Mouse (Mus musculus): Measurements from ENCODE around the gene Calcrl. TPM values are rescaled to one million over a fixed set of nuclear protein-coding genes. Genes with fewer than 3 reads are reported as not detected.

Calcrl gene
- polyA plus RNA-seq, 1 experiment from 2014 or later: 55.3 TPM

Other genes with a start within 250 kb of the Calcrl start
- 87.0 and 90.8 TPM in 2 replicates for gene Tfpi, start 51.4 kb upstream of the Calcrl start, polyA plus RNA-seq (2014; fragmentation: Nextera tagmentation; extraction: Ambion mirVana)
- 65.2 and 68.5 TPM in 2 replicates for gene Ctnnd1, start 225.4 kb upstream of the Calcrl start, polyA plus RNA-seq (2014; fragmentation: Nextera tagmentation; extraction: Ambion mirVana)
- 0.11 and 0.15 TPM in 2 replicates for gene Btbd18, start 233.7 kb upstream of the Calcrl start, polyA plus RNA-seq (2014; fragmentation: Nextera tagmentation; extraction: Ambion mirVana)
- gene Selenoh, start 245.4 kb upstream of the Calcrl start, polyA plus RNA-seq (2014; fragmentation: Nextera tagmentation; extraction: Ambion mirVana): 248 and 271 TPM in 2 replicates